Mouse (Mus musculus): Measurements from ENCODE around the gene Itgbl1. TPM values are rescaled to one million over a fixed set of nuclear protein-coding genes. Genes with fewer than 3 reads are reported as not detected.
A peak's percentile ranks its signal among the peaks of the same experiment; 100 is the strongest.
"Not testable (repeated sequence)": the region's sequence is repeated elsewhere in the genome, so short reads cannot be mapped to it uniquely, and the experiment has no call there.

The Itgbl1 gene
- 0.83 and 1.0 TPM in 2 replicates for polyA plus RNA-seq (2012; rRNA removed)

- H3K4me3 ChIP-seq (ENCODE audit: insufficient read depth, low read length) = no peak within 1 kb of the TSS
- H3K27ac ChIP-seq (ENCODE audit: insufficient read depth, low read length) = no peak within 1 kb of the TSS
- no peaks in the 10 kb centered on the region for H3K4me1 ChIP-seq (ENCODE audit: control insufficient read depth, insufficient read depth, low read length)
- TF ChIP-seq CTCF (IDR thresholded peaks at IDR 0.05; ENCODE audit: extremely low read depth, insufficient read depth, low read length) (no peak), POLR2A (IDR thresholded peaks at IDR 0.05; ENCODE audit: extremely low read depth, insufficient read depth, low read length) (no peak)
Observed at GRCm38 (mm10) chr14:123659921-123660385, at the start of gene Itgbl1. Gene Itgbl1, plus strand, starts transcription at chr14:123659971.

GRCm38 (mm10) chr14:123622969-123623368, 36.8 kb upstream of the Itgbl1 start:
- TF ChIP-seq CTCF (IDR thresholded peaks at IDR 0.05; ENCODE audit: extremely low read depth, insufficient read depth, low read length) (no peak), POLR2A (IDR thresholded peaks at IDR 0.05; ENCODE audit: extremely low read depth, insufficient read depth, low read length) (no peak)
- Histone ChIP-seq H3K27ac (ENCODE audit: insufficient read depth, low read length) (no peak overlapping the region), H3K4me3 (ENCODE audit: insufficient read depth, low read length) (no peak overlapping the region), H3K4me1 (ENCODE audit: control insufficient read depth, insufficient read depth, low read length) (no peaks in the 10 kb centered on the region; the same call in 1 of the 2 replicates)

- H3K4me3 ChIP-seq (ENCODE audit: insufficient read depth, low read length) = peak within 1 kb of the TSS; percentile 78
- TF ChIP-seq POLR2A (IDR thresholded peaks at IDR 0.05; ENCODE audit: extremely low read depth, insufficient read depth, low read length) (peak; percentile 62), CTCF (IDR thresholded peaks at IDR 0.05; ENCODE audit: extremely low read depth, insufficient read depth, low read length) (no peak)
- H3K27ac ChIP-seq (ENCODE audit: insufficient read depth, low read length) = peak within 1 kb of the TSS; percentile 98
- no peaks in the 10 kb centered on the region; the same call in 1 of the 2 replicates for H3K4me1 ChIP-seq (ENCODE audit: control insufficient read depth, insufficient read depth, low read length)
Observed at GRCm38 (mm10) chr14:123626501-123627179, 33.1 kb upstream of the Itgbl1 start, which contains the start of gene Nalcn. Gene Nalcn, minus strand, starts transcription at chr14:123627144.

DNA sequence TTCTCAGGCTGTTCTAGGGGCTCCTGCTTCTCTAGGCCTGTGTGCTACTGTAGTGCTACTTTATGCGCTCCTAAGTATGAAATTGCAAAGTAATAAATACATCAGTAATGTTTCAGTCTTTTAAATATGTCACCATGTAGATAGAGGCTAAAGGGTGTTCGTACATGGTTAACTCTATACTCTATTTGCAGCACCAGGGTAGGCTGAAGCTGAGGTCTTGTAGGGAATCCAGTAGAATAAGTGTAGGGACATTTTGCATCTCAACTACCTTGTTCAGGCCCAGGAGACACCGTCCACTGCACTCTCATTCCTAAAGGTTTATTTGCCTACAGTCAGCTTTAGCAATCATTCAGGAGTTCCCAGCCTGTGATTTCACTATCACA, 32.6 kb upstream of the Itgbl1 start:
- Histone ChIP-seq H3K4me1 (ENCODE audit: control insufficient read depth, insufficient read depth, low read length) (no peaks in the 10 kb centered on the region; the same call in 1 of the 2 replicates), H3K27ac (ENCODE audit: insufficient read depth, low read length) (peak overlapping the region; percentile 98), H3K4me3 (ENCODE audit: insufficient read depth, low read length) (peak overlapping the region; percentile 78)
- TF ChIP-seq POLR2A (IDR thresholded peaks at IDR 0.05; ENCODE audit: extremely low read depth, insufficient read depth, low read length) (no peak), CTCF (IDR thresholded peaks at IDR 0.05; ENCODE audit: extremely low read depth, insufficient read depth, low read length) (no peak)

DNA sequence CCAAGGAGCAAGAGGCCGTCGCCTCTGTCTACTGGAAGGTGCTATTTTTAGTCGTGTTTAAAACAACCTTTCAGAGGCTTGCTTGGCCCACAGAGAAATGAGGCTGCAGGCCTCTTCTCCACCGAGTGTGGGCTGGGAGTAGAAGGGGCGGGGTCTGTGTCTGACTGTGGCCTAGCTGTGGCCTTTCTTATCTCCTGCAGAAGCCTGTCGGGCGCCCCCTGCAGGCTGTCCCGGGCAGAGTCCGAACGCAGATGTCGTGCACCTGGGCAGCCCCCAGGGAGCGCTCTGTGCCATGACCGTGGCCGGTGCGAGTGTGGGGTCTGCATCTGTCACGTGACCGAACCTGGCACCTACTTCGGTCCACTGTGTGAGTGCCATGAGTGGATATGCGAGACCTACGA, 1.3 kb downstream of the Itgbl1 start:
- Histone ChIP-seq H3K4me3 (ENCODE audit: insufficient read depth, low read length) (no peak overlapping the region), H3K27ac (ENCODE audit: insufficient read depth, low read length) (no peak overlapping the region), H3K4me1 (ENCODE audit: control insufficient read depth, insufficient read depth, low read length) (no peaks in the 10 kb centered on the region)
- TF ChIP-seq POLR2A (IDR thresholded peaks at IDR 0.05; ENCODE audit: extremely low read depth, insufficient read depth, low read length) (no peak), CTCF (IDR thresholded peaks at IDR 0.05; ENCODE audit: extremely low read depth, insufficient read depth, low read length) (0 out of 2 replicates have a peak, but pooled peaks have one; percentile 4)

DNA sequence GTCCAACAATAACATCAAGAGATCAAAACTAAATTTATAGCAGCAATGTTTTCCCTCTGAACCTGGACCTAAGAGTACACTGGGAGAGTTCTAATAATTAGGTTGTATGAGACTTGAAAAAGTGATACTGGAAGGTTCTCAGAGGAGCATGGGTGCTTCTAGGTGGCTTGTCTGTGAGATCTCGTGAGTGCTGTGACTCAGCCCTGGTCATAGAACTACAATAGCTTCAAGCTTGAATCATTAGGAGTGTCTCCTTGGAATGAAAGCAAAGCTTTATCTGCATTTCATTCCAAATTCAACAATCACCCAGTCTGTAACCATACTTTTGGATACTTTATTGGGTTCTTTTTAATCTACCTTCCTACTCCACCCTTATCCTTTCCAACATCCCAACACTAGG, 2.6 kb downstream of the Itgbl1 start:
- no peak overlapping the region for H3K27ac ChIP-seq (ENCODE audit: insufficient read depth, low read length)
- H3K4me1 ChIP-seq (ENCODE audit: control insufficient read depth, insufficient read depth, low read length) = no peaks in the 10 kb centered on the region
- H3K4me3 ChIP-seq (ENCODE audit: insufficient read depth, low read length) = no peak overlapping the region
- TF ChIP-seq CTCF (IDR thresholded peaks at IDR 0.05; ENCODE audit: extremely low read depth, insufficient read depth, low read length) (no peak), POLR2A (IDR thresholded peaks at IDR 0.05; ENCODE audit: extremely low read depth, insufficient read depth, low read length) (no peak)

DNA sequence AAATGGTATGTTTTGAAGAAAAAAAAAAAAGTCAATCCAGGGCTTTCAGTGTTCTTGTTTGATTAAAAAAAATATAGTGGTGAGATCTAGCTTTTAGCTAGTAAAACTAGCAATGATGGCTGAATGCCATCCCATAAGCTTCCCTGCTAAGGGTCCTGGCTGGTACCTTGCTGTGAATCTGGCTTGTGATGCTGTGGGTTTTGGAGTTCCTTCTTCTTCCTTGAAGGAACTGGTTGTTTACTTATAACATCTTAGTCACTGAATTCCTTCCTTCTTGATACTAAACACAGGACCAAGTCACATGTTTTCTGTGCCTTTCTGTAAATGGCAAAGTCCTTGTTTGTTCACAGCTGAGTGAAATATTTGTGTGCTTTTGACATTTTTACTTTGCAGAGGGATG, 3.4 kb downstream of the Itgbl1 start:
- H3K4me1 ChIP-seq (ENCODE audit: control insufficient read depth, insufficient read depth, low read length) = no peaks in the 10 kb centered on the region
- TF ChIP-seq CTCF (IDR thresholded peaks at IDR 0.05; ENCODE audit: extremely low read depth, insufficient read depth, low read length) (no peak), POLR2A (IDR thresholded peaks at IDR 0.05; ENCODE audit: extremely low read depth, insufficient read depth, low read length) (no peak)
- H3K4me3 ChIP-seq (ENCODE audit: insufficient read depth, low read length) = no peak overlapping the region
- no peak overlapping the region for H3K27ac ChIP-seq (ENCODE audit: insufficient read depth, low read length)

DNA sequence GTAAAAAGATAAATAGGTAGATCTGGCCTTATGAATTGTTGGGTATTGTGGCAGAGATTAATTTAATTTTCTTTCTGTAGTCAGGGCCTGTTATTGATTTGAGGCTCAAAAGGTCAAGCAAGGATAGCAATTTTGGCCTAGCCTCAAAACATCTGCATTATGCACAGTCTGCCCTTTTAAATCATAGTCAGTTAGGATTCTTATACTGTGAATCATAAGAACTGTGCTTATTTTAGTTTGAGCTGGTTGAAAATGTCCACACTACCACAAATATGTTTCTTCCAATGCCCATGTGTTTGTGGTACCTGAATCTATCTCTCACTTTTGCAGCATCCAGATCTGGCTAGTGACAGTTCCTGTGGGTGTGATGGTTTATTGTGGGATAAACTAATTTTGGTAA, 4.7 kb downstream of the Itgbl1 start:
- Histone ChIP-seq H3K27ac (ENCODE audit: insufficient read depth, low read length) (no peak overlapping the region), H3K4me1 (ENCODE audit: control insufficient read depth, insufficient read depth, low read length) (no peaks in the 10 kb centered on the region), H3K4me3 (ENCODE audit: insufficient read depth, low read length) (no peak overlapping the region)
- TF ChIP-seq CTCF (IDR thresholded peaks at IDR 0.05; ENCODE audit: extremely low read depth, insufficient read depth, low read length) (no peak), POLR2A (IDR thresholded peaks at IDR 0.05; ENCODE audit: extremely low read depth, insufficient read depth, low read length) (no peak)

GRCm38 (mm10) chr14:123671076-123671475, 11.3 kb downstream of the Itgbl1 start:
- not testable (repeated sequence) for H3K4me1 ChIP-seq (ENCODE audit: control insufficient read depth, insufficient read depth, low read length); H3K27ac ChIP-seq (ENCODE audit: insufficient read depth, low read length); H3K4me3 ChIP-seq (ENCODE audit: insufficient read depth, low read length)

DNA sequence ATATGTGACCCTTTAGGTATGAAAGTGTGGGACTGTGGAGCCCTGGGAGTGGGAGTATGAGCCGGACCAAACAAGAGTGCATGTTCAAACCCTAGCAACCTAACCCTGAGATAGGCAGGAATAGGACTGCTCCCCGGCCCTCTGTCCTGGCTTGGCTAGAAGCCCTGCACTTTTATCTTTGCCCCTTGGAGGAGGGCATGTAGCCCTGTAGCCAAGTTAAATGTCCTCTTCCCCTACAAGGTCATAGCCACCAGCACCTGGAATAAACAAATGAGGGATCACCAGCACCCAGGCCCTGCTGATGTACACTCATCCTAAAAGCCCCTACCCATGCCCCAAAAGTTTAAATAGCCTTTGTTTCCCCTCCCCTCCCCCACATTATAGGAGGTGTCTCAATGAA, 18.3 kb downstream of the Itgbl1 start:
- Histone ChIP-seq H3K27ac (ENCODE audit: insufficient read depth, low read length) (no peak overlapping the region), H3K4me1 (ENCODE audit: control insufficient read depth, insufficient read depth, low read length) (no peaks in the 10 kb centered on the region), H3K4me3 (ENCODE audit: insufficient read depth, low read length) (no peak overlapping the region)
- no peak for TF ChIP-seq CTCF (IDR thresholded peaks at IDR 0.05; ENCODE audit: extremely low read depth, insufficient read depth, low read length)
- TF ChIP-seq POLR2A (IDR thresholded peaks at IDR 0.05; ENCODE audit: extremely low read depth, insufficient read depth, low read length) = no peak
